Mouse (Mus musculus) liver, embryonic 15.5 days (tissue): ENCODE data around the gene Nckap5. TPM values are rescaled to one million over a fixed set of nuclear protein-coding genes. Genes with fewer than 3 reads are reported as not detected.

Source experiments
- ATAC-seq: fragments of 200-750 bp; cut with Nextera tagmentation; 2 replicates; pipeline ENCODE4 v1.8.0; 2017; ENCODE audit warnings: moderate number of reproducible peaks, mild to moderate bottlenecking, moderate library complexity; ENCODE audit not compliant: insufficient read depth
- H3K27ac ChIP-seq: fragments of 300-500 bp; sonication (generic); replicated peaks from 2 replicates; pipeline ENCODE4 v1.5.1; 2015; ENCODE audit warnings: mild to moderate bottlenecking, inconsistent platforms
- H3K27me3 ChIP-seq: fragments of 300-500 bp; sonication (generic); 2 replicates; pipeline ENCODE4 v1.6.1; 2015; ENCODE audit warnings: mild to moderate bottlenecking, inconsistent platforms
- H3K36me3 ChIP-seq: fragments of 300-500 bp; sonication (generic); replicated peaks from 2 replicates; pipeline ENCODE4 v1.6.1; 2015; ENCODE audit warnings: moderate library complexity, mild to moderate bottlenecking, inconsistent platforms
- H3K4me1 ChIP-seq: fragments of 300-500 bp; sonication (generic); replicated peaks from 2 replicates; pipeline ENCODE4 v1.6.1; 2015; ENCODE audit warnings: inconsistent platforms
- H3K4me2 ChIP-seq: fragments of 300-500 bp; sonication (generic); 2 replicates; pipeline ENCODE4 v1.6.1; 2015; ENCODE audit warnings: moderate library complexity, mild to moderate bottlenecking, inconsistent platforms
- H3K4me3 ChIP-seq: fragments of 300-500 bp; sonication (generic); replicated peaks from 2 replicates; pipeline ENCODE4 v1.5.1; 2015; ENCODE audit warnings: mild to moderate bottlenecking, inconsistent platforms
- H3K9ac ChIP-seq: fragments of 300-500 bp; sonication (generic); 2 replicates; pipeline ENCODE4 v1.6.1; 2015; ENCODE audit warnings: moderate library complexity, mild to moderate bottlenecking, inconsistent platforms
- H3K9me3 ChIP-seq: fragments of 300-500 bp; sonication (generic); replicated peaks from 2 replicates; pipeline ENCODE4 v1.6.1; 2016; ENCODE audit warnings: inconsistent platforms
- WGBS: fragments of 180-500 bp; shearing (Covaris S2); methylation state at CpG from one replicate; pipeline ENCODE4 v1.1.7; 2015; ENCODE audit warnings: mixed read lengths; ENCODE audit not compliant: insufficient replicate concordance; 5-methylcytosine and 5-hydroxymethylcytosine counted together
- polyA plus RNA-seq: library from polyadenylated mRNA; unstranded; fragments of >200 nt; fragmentation: Nextera tagmentation; extraction: Ambion mirVana; gene quantifications from 2 replicates; pipeline ENCODE4 v1.2.1, GENCODE M21; 2015

The Nckap5 gene
- polyA plus RNA-seq, 1 experiment from 2014 or later = 0.99 TPM

GRCm38 (mm10) chr1:126502741-126503140, 327.9 kb downstream of the Nckap5 start:
- no peak overlapping the region for H3K9ac ChIP-seq
- no peaks in the 10 kb centered on the region for H3K4me1 ChIP-seq
- 49% methylated on average over 2 of the region's 2 CpGs for WGBS
- H3K27ac ChIP-seq = no peak overlapping the region
- ATAC-seq = no peak
- no peak overlapping the region for H3K4me3 ChIP-seq
- no peaks in the 10 kb centered on the region for H3K27me3 ChIP-seq
- H3K4me2 ChIP-seq = no peak overlapping the region
- H3K9me3 ChIP-seq = no peaks in the 10 kb centered on the region
- H3K36me3 ChIP-seq = no peaks in the 10 kb centered on the region

- no peaks in the 10 kb centered on the region; the same call in 1 of the 2 replicates for H3K27me3 ChIP-seq
- no peaks in the 10 kb centered on the region for H3K4me1 ChIP-seq
- ATAC-seq = no peak
- H3K4me2 ChIP-seq = no peak overlapping the region
- no peaks in the 10 kb centered on the region for H3K36me3 ChIP-seq
- no peak overlapping the region for H3K9ac ChIP-seq
- H3K27ac ChIP-seq = no peak overlapping the region
- H3K9me3 ChIP-seq = no peaks in the 10 kb centered on the region
- no peak overlapping the region for H3K4me3 ChIP-seq
- WGBS = 65% methylated on average over 7 of the region's 7 CpGs
Observed at GRCm38 (mm10) chr1:126496722-126497121, 333.9 kb downstream of the Nckap5 start.

GRCm38 (mm10) chr1:126492206-126493071, 338.2 kb downstream of the Nckap5 start:
- Histone ChIP-seq H3K27ac (no peak overlapping the region), H3K4me3 (peak overlapping the region; percentile 22), H3K9me3 (no peaks in the 10 kb centered on the region), H3K9ac (no peak overlapping the region), H3K4me2 (peak overlapping the region; percentile 54), H3K4me1 (no peaks in the 10 kb centered on the region), H3K27me3 (no peaks in the 10 kb centered on the region; the same call in 1 of the 2 replicates), H3K36me3 (no peaks in the 10 kb centered on the region)
- no peak for ATAC-seq
- 7% methylated on average over 35 of the region's 35 CpGs for WGBS

GRCm38 (mm10) chr1:126491412-126491811, 339.2 kb downstream of the Nckap5 start:
- H3K4me2 ChIP-seq = no peak overlapping the region
- H3K4me3 ChIP-seq = no peak overlapping the region
- H3K9me3 ChIP-seq = no peaks in the 10 kb centered on the region
- WGBS = 63% methylated on average over 5 of the region's 5 CpGs
- no peak for ATAC-seq
- no peaks in the 10 kb centered on the region; the same call in 1 of the 2 replicates for H3K27me3 ChIP-seq
- no peak overlapping the region for H3K9ac ChIP-seq
- H3K27ac ChIP-seq = no peak overlapping the region
- no peaks in the 10 kb centered on the region for H3K4me1 ChIP-seq
- H3K36me3 ChIP-seq = no peaks in the 10 kb centered on the region

- WGBS = 49% methylated on average over 6 of the region's 6 CpGs
- no peaks in the 10 kb centered on the region for H3K9me3 ChIP-seq
- ATAC-seq = no peak
- H3K4me2 ChIP-seq = no peak overlapping the region
- H3K27me3 ChIP-seq = no peaks in the 10 kb centered on the region; the same call in 1 of the 2 replicates
- no peaks in the 10 kb centered on the region for H3K36me3 ChIP-seq
- no peak overlapping the region for H3K4me3 ChIP-seq
- no peak overlapping the region for H3K9ac ChIP-seq
- no peaks in the 10 kb centered on the region for H3K4me1 ChIP-seq
- no peak overlapping the region for H3K27ac ChIP-seq
Observed at GRCm38 (mm10) chr1:126490256-126490655, 340.3 kb downstream of the Nckap5 start.

GRCm38 (mm10) chr1:126484664-126485087, 345.9 kb downstream of the Nckap5 start:
- Histone ChIP-seq H3K9ac (no peak overlapping the region), H3K36me3 (no peaks in the 10 kb centered on the region), H3K4me3 (no peak overlapping the region), H3K9me3 (no peaks in the 10 kb centered on the region), H3K27ac (no peak overlapping the region), H3K4me1 (no peaks in the 10 kb centered on the region), H3K4me2 (no peak overlapping the region), H3K27me3 (no peaks in the 10 kb centered on the region)
- ATAC-seq = no peak
- 64% methylated on average over 6 of the region's 6 CpGs for WGBS

- no peak for ATAC-seq
- Histone ChIP-seq H3K36me3 (no peaks in the 10 kb centered on the region), H3K27ac (no peak overlapping the region), H3K9ac (no peak overlapping the region), H3K4me1 (no peaks in the 10 kb centered on the region), H3K9me3 (no peaks in the 10 kb centered on the region), H3K27me3 (no peaks in the 10 kb centered on the region), H3K4me2 (no peak overlapping the region), H3K4me3 (no peak overlapping the region)
- 51% methylated on average over 3 of the region's 3 CpGs for WGBS
Observed at GRCm38 (mm10) chr1:126483665-126484064, 346.9 kb downstream of the Nckap5 start.

GRCm38 (mm10) chr1:126481459-126482228, 349.0 kb downstream of the Nckap5 start:
- ATAC-seq = no peak
- Histone ChIP-seq H3K36me3 (no peaks in the 10 kb centered on the region), H3K9me3 (no peaks in the 10 kb centered on the region), H3K9ac (no peak overlapping the region), H3K4me2 (no peak overlapping the region), H3K4me3 (no peak overlapping the region), H3K27ac (no peak overlapping the region), H3K4me1 (no peaks in the 10 kb centered on the region), H3K27me3 (no peaks in the 10 kb centered on the region)
- WGBS = 40% methylated on average over 7 of the region's 7 CpGs

- ATAC-seq = no peak
Observed at GRCm38 (mm10) chr1:126473044-126473443, 357.6 kb downstream of the Nckap5 start.

GRCm38 (mm10) chr1:126471419-126471818, 359.2 kb downstream of the Nckap5 start:
- no peak for ATAC-seq
- Histone ChIP-seq H3K9ac (no peak overlapping the region), H3K27ac (no peak overlapping the region), H3K4me1 (no peaks in the 10 kb centered on the region), H3K27me3 (no peaks in the 10 kb centered on the region), H3K4me2 (no peak overlapping the region), H3K36me3 (no peaks in the 10 kb centered on the region), H3K9me3 (no peaks in the 10 kb centered on the region), H3K4me3 (no peak overlapping the region)
- WGBS = 41% methylated on average over 2 of the region's 2 CpGs

More at GRCm38 (mm10) chr1:126473044-126473443, 357.6 kb downstream of the Nckap5 start:
- WGBS = 59% methylated on average over 5 of the region's 5 CpGs
- no peaks in the 10 kb centered on the region for H3K4me1 ChIP-seq
- H3K4me3 ChIP-seq = no peak overlapping the region
- H3K4me2 ChIP-seq = no peak overlapping the region
- no peak overlapping the region for H3K9ac ChIP-seq
- H3K27ac ChIP-seq = no peak overlapping the region
- no peaks in the 10 kb centered on the region for H3K36me3 ChIP-seq
- no peaks in the 10 kb centered on the region for H3K9me3 ChIP-seq
- no peaks in the 10 kb centered on the region for H3K27me3 ChIP-seq

GRCm38 (mm10) chr1:126470883-126471282, 359.7 kb downstream of the Nckap5 start:
- WGBS = 54% methylated on average over 2 of the region's 2 CpGs
- H3K36me3 ChIP-seq = no peaks in the 10 kb centered on the region
- H3K27ac ChIP-seq = no peak overlapping the region
- no peaks in the 10 kb centered on the region for H3K27me3 ChIP-seq
- H3K9ac ChIP-seq = no peak overlapping the region
- no peak for ATAC-seq
- H3K4me1 ChIP-seq = no peaks in the 10 kb centered on the region
- no peaks in the 10 kb centered on the region for H3K9me3 ChIP-seq
- H3K4me3 ChIP-seq = no peak overlapping the region
- no peak overlapping the region for H3K4me2 ChIP-seq
